Mouse (Mus musculus) heart, adult 2 months (tissue): ENCODE data around the gene Cyp3a57. TPM values are rescaled to one million over a fixed set of nuclear protein-coding genes. Genes with fewer than 3 reads are reported as not detected.
"Not testable (repeated sequence)": the region's sequence is repeated elsewhere in the genome, so short reads cannot be mapped to it uniquely, and the experiment has no call there.

Experiments
- DNase-seq, 2 experiments: peaks; one replicate each; pipeline ENCODE4 v3.0.0; 2021
- H3K27ac ChIP-seq: fragments of 200-600 bp; 2 replicates; pipeline ENCODE4 v1.8.1; 2022
- H3K27me3 ChIP-seq: fragments of 200-500 bp; 2 replicates; pipeline ENCODE4 v1.6.1; 2012; ENCODE audit warnings: mild to moderate bottlenecking, low read length, inconsistent platforms, mixed read lengths; ENCODE audit not compliant: control insufficient read depth, insufficient read depth
- H3K36me3 ChIP-seq: fragments of 200-500 bp; 2 replicates; pipeline ENCODE4 v1.6.1; 2012; ENCODE audit warnings: low read length, inconsistent platforms; ENCODE audit not compliant: control insufficient read depth, insufficient read depth
- H3K4me1 ChIP-seq: fragments of 200-500 bp; 2 replicates; pipeline ENCODE4 v1.6.1; 2011; ENCODE audit warnings: low read length; ENCODE audit not compliant: control insufficient read depth, insufficient read depth
- H3K4me3 ChIP-seq: fragments of 200-600 bp; 2 replicates; pipeline ENCODE4 v1.8.1; 2022
- H3K79me2 ChIP-seq: fragments of 200-500 bp; replicated peaks from 2 replicates; pipeline ENCODE4 v1.6.1; 2012; ENCODE audit warnings: mild to moderate bottlenecking, inconsistent platforms, low read length, moderate library complexity, mixed read lengths; ENCODE audit not compliant: control insufficient read depth, insufficient read depth
- H3K9ac ChIP-seq: fragments of 200-500 bp; 2 replicates; pipeline ENCODE4 v1.6.1; 2012; ENCODE audit warnings: low read depth, mild to moderate bottlenecking, control low read depth, inconsistent platforms, low read length, mixed read lengths
- CTCF ChIP-seq: fragments of 200-600 bp; IDR thresholded peaks from 2 replicates; pipeline ENCODE4 v1.8.1; 2022; ENCODE audit warnings: antibody characterized with exemption, mild to moderate bottlenecking, moderate library complexity
- EP300 ChIP-seq: fragments of 200-500 bp; IDR thresholded peaks from 2 replicates; pipeline ENCODE4 v1.6.1; 2011; ENCODE audit warnings: low read depth, low read length, control low read depth; ENCODE audit not compliant: insufficient read depth
- POLR2A ChIP-seq: fragments of 200-500 bp; IDR thresholded peaks from 2 replicates; pipeline ENCODE4 v1.6.1; 2011; ENCODE audit warnings: mild to moderate bottlenecking, low read depth, low read length, control low read depth; ENCODE audit not compliant: insufficient read depth
- WGBS: fragments of 180-500 bp; shearing (Covaris S2); methylation state at CpG from one replicate; pipeline ENCODE4 v1.1.7; 2018; 5-methylcytosine and 5-hydroxymethylcytosine counted together
- intact Hi-C: fragments of 180-260 bp; cut with DNase I; formaldehyde crosslinking; loops from one replicate; pipeline ENCODE4 v1.15.1; 2025
- long read RNA-seq: library from polyadenylated mRNA; stranded (forward); transcript quantifications from one replicate; pipeline ENCODE4 v2.0.0, GENCODE M21; 2021
- polyA plus RNA-seq: library from polyadenylated mRNA; depleted of rRNA; stranded (reverse); fragments of >200 nt; gene quantifications from 2 replicates; pipeline ENCODE4 v1.2.3, GENCODE M21; 2012; rRNA removed
- total RNA-seq, 2 experiments: library from RNA; stranded (reverse); gene quantifications; 2 replicates each; pipeline ENCODE4 v1.2.3; 2021

Gene Cyp3a57
- total RNA-seq, result not detected
- not detected in 2 replicates for polyA plus RNA-seq
- long read RNA-seq, result 0 reads

DNA sequence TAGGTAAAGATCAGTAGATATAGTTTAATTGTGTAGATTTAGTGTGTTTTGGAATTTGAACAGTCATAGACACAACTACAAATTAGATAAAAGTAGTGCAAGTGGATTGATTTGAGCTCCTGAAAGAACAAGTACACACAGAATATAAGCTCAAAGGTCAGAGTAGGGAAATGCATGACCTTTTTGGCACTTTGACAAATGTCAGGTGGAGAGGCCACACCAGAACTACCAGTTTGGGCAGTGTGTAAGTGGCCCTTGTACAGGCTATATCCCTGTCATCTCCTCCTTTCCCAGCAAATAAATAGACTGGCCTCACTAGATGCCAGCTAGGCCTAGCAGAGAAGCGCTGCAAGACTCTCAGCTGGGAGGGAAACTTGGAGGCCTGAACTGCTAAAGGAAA is at the start of gene Cyp3a57:
Gene Cyp3a57 (plus strand): TSS at position 339 of the 400 bp plus-strand sequence.
- Histone ChIP-seq H3K27ac (no peak within 1 kb of the TSS), H3K36me3 (no peaks in the 10 kb centered on the region), H3K4me1 (no peaks in the 10 kb centered on the region), H3K79me2 (no peaks in the 10 kb centered on the region), H3K27me3 (no peaks in the 10 kb centered on the region), H3K9ac (no peak within 1 kb of the TSS), H3K4me3 (no peak within 1 kb of the TSS)
- no peak for DNase-seq
- no peak for TF ChIP-seq CTCF
- TF ChIP-seq POLR2A, result no peak
- no peak for TF ChIP-seq EP300
- intact Hi-C loops, result no loop called here
- WGBS, result 68% methylated on average over 1 of the region's 1 CpGs

DNA sequence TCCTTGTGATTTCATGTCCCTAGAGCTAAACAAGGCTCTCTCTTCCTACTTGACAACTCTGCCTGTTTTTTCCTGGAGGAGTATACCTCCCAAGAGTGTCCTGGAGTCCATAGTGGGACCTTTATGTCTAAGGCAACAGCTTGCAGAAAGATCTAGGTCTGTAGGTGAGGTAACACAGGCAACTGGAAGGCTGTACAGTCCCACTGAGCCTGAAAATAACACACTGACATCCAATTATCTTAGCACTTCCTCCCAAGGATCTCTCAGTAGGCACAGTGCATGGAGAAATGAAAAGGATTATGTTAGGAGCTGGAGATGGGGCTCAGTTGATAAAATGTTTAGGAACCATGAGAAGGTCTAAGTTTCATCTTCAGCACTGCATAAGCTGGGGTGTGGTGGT is 44.6 kb upstream of the Cyp3a57 start:
- H3K27me3 ChIP-seq, result no peaks in the 10 kb centered on the region
- intact Hi-C loops, result no loop called here
- TF ChIP-seq CTCF, result no peak
- no peak for TF ChIP-seq POLR2A
- no peak for TF ChIP-seq EP300
- H3K79me2 ChIP-seq, result no peaks in the 10 kb centered on the region
- H3K27ac ChIP-seq, result no peak overlapping the region
- no peaks in the 10 kb centered on the region for H3K4me1 ChIP-seq
- no peak for DNase-seq
- H3K9ac ChIP-seq, result no peak overlapping the region
- H3K4me3 ChIP-seq, result no peak overlapping the region
- no peaks in the 10 kb centered on the region for H3K36me3 ChIP-seq

DNA sequence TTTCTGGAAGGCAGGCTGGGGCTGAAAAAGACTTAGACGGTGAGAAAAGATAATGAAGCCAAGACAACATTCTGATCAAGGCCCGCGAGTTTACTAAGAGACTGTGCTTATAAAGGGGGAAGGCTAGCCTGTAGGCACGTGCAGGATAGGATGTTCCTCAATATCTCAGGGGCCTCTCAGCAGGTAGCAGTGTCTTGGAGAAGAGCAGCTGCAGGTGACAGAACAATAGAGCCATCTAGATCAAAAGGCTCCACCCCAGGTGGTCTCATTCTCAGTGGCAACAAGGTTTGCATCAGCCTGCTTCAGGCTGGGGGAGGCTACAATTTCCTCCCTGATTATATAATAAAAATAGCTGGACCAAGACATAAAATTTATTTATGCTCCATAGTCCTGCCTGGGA is 43.3 kb upstream of the Cyp3a57 start:
- H3K27ac ChIP-seq, DNase-seq, H3K79me2 ChIP-seq, H3K36me3 ChIP-seq, H3K4me3 ChIP-seq, H3K27me3 ChIP-seq, intact Hi-C loops, H3K9ac ChIP-seq, H3K4me1 ChIP-seq: not testable (repeated sequence)
- WGBS, result 71% methylated on average over 4 of the region's 4 CpGs

DNA sequence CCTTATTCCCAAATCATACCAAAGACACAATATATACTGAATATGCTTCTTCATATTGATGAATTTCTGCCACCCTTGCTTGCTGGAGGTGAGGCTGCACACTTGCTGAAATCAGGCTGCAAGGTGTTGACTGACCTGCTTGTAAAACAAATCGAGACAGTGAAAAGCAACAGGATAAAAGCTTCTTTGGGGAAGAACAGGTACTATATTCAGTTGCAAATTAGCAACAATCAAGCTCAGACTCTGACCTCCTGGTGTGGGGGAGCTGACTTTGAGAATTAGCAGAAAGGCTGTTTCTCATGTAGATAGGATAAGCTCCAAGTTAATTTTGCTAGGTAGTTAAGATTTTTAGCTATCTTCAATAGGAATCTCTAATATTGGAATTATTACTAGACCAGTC is 42.7 kb upstream of the Cyp3a57 start:
- H3K4me3 ChIP-seq, result no peak overlapping the region
- H3K9ac ChIP-seq, result no peak overlapping the region
- H3K27ac ChIP-seq, result no peak overlapping the region
- intact Hi-C loops, result no loop called here
- TF ChIP-seq CTCF (no peak), POLR2A (no peak), EP300 (no peak)
- 54% methylated on average over 1 of the region's 1 CpGs for WGBS
- H3K27me3 ChIP-seq, result no peaks in the 10 kb centered on the region
- no peak for DNase-seq
- H3K79me2 ChIP-seq, result no peaks in the 10 kb centered on the region
- H3K36me3 ChIP-seq, result no peaks in the 10 kb centered on the region
- H3K4me1 ChIP-seq, result no peaks in the 10 kb centered on the region

DNA sequence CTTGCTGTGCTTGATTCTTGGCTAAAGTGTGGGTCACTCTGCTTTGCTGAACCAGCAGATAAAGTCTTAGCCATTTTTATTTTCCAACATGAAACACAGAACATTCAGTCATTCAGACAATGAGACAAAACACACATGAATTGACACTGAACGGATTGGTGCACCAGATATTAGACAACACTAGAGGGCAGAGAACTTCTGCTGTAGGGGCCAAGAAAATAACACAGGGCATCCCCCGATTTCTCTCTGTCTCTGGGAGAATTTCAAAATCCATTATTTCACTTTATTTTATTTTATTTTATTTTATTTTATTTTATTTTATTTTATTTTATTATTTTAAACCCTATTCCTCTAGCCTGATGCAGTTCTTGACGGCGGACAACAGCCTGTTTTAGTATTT is 38.1 kb upstream of the Cyp3a57 start:
- 87% methylated on average over 4 of the region's 4 CpGs for WGBS
- H3K4me3 ChIP-seq, H3K79me2 ChIP-seq: not testable (repeated sequence)

DNA sequence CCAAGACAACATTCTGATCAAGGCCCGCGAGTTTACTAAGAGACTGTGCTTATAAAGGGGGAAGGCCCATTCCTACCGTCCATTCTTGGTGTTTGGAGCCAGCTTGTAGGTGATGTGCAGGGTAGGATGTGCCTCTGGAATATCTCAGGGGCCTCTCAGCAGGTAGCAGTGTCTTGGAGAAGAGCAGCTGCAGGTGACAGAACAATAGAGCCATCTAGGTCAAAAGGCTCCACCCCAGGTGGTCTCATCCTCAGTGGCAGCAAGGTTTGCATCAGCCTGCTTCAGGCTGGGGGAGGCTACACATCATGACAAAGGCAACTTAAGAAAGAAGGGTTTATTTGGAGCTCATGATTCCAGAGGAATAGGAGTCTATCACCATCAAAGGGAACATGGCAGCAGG is 37.3 kb upstream of the Cyp3a57 start:
- H3K27me3 ChIP-seq, DNase-seq, H3K27ac ChIP-seq, H3K36me3 ChIP-seq, H3K4me3 ChIP-seq, H3K79me2 ChIP-seq, H3K9ac ChIP-seq, intact Hi-C loops, H3K4me1 ChIP-seq: not testable (repeated sequence)
- WGBS, result 86% methylated on average over 3 of the region's 3 CpGs

More for the DNA sequence above, 38.1 kb upstream of the Cyp3a57 start:
- H3K27ac ChIP-seq, H3K36me3 ChIP-seq, DNase-seq, intact Hi-C loops, H3K27me3 ChIP-seq, H3K4me1 ChIP-seq, H3K9ac ChIP-seq: not testable (repeated sequence)

DNA sequence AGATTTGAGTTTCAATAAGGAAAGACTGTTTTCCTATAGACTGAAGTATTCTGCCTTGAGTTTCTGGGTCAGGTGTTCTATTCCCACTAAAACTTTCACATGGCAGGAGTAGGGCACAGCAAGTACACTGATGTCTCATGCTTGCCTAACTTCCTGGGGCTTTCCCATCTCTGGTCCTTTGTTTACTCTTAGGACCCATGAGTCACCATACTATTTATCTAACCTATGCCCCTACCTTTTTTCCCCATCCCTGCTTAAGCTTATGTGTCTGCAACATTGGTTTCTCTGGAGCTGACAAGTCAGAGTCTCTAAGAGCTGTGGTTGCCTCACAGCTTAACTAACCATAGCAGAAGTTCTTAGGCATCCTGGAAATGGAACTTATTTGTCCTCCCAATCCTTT is 31.2 kb upstream of the Cyp3a57 start:
- Histone ChIP-seq H3K36me3 (no peaks in the 10 kb centered on the region), H3K9ac (no peak overlapping the region), H3K4me3 (no peak overlapping the region), H3K27me3 (no peaks in the 10 kb centered on the region), H3K4me1 (no peaks in the 10 kb centered on the region), H3K79me2 (no peaks in the 10 kb centered on the region), H3K27ac (no peak overlapping the region)
- intact Hi-C loops, result no loop called here
- no peak for DNase-seq
- TF ChIP-seq EP300 (no peak), CTCF (no peak), POLR2A (no peak)
